Mouse (Mus musculus): Measurements from ENCODE around the gene Gas7. TPM values are rescaled to one million over a fixed set of nuclear protein-coding genes. Genes with fewer than 3 reads are reported as not detected.

The Gas7 gene
- polyA plus RNA-seq, 1 experiment from 2014 or later, result 4.0 TPM

GRCm38 (mm10) chr11:67549306-67549705, 94.1 kb downstream of the Gas7 start:
- 88% methylated on average over 4 of the region's 4 CpGs for WGBS
- H3K36me3 ChIP-seq (replicated peaks), result no peaks in the 10 kb centered on the region
- no peak overlapping the region for H3K4me3 ChIP-seq
- H3K4me1 ChIP-seq, result peaks cover 34% of the 10 kb centered on the region
- no peak overlapping the region for H3K27ac ChIP-seq (replicated peaks)
- H3K9me3 ChIP-seq, result no peaks in the 10 kb centered on the region
- DNase-seq (ENCODE audit: low spot score), result no peak
- no peaks in the 10 kb centered on the region for H3K27me3 ChIP-seq (replicated peaks; ENCODE audit: low read depth, poor library complexity, severe bottlenecking)

- Histone ChIP-seq H3K9me3 (no peaks in the 10 kb centered on the region), H3K27me3 (replicated peaks; ENCODE audit: low read depth, poor library complexity, severe bottlenecking) (no peaks in the 10 kb centered on the region), H3K36me3 (replicated peaks) (no peaks in the 10 kb centered on the region), H3K27ac (replicated peaks) (no peak overlapping the region; the same call in 1 of the 2 replicates), H3K4me1 (peaks cover 28% of the 10 kb centered on the region), H3K4me3 (no peak overlapping the region)
- DNase-seq (ENCODE audit: low spot score), result no peak
- 82% methylated on average over 13 of the region's 13 CpGs for WGBS
These were observed 94.7 kb downstream of the Gas7 start for GRCm38 (mm10) chr11:67549762-67550488.

GRCm38 (mm10) chr11:67552400-67552799, 97.2 kb downstream of the Gas7 start:
- Histone ChIP-seq H3K4me1 (peaks cover 8% of the 10 kb centered on the region; the same call in 1 of the 2 replicates), H3K27ac (replicated peaks) (no peak overlapping the region), H3K9me3 (no peaks in the 10 kb centered on the region), H3K27me3 (replicated peaks; ENCODE audit: low read depth, poor library complexity, severe bottlenecking) (no peaks in the 10 kb centered on the region), H3K4me3 (no peak overlapping the region), H3K36me3 (replicated peaks) (no peaks in the 10 kb centered on the region)
- WGBS, result 89% methylated on average over 8 of the region's 8 CpGs
- DNase-seq (ENCODE audit: low spot score), result no peak

- Histone ChIP-seq H3K27me3 (replicated peaks; ENCODE audit: low read depth, poor library complexity, severe bottlenecking) (no peaks in the 10 kb centered on the region), H3K9me3 (no peaks in the 10 kb centered on the region), H3K36me3 (replicated peaks) (no peaks in the 10 kb centered on the region), H3K4me1 (peaks cover 20% of the 10 kb centered on the region), H3K4me3 (no peak overlapping the region), H3K27ac (replicated peaks) (no peak overlapping the region)
- 90% methylated on average over 6 of the region's 6 CpGs for WGBS
- no peak for DNase-seq (ENCODE audit: low spot score)
These were observed 99.0 kb downstream of the Gas7 start for GRCm38 (mm10) chr11:67554276-67554675.

- WGBS, result 83% methylated on average over 3 of the region's 3 CpGs
These were observed 101.1 kb downstream of the Gas7 start for GRCm38 (mm10) chr11:67556360-67556759.

GRCm38 (mm10) chr11:67558772-67559448, 103.7 kb downstream of the Gas7 start:
- Histone ChIP-seq H3K4me1 (peaks cover 23% of the 10 kb centered on the region), H3K9me3 (no peaks in the 10 kb centered on the region), H3K36me3 (replicated peaks) (no peaks in the 10 kb centered on the region), H3K27me3 (replicated peaks; ENCODE audit: low read depth, poor library complexity, severe bottlenecking) (no peaks in the 10 kb centered on the region), H3K4me3 (no peak overlapping the region), H3K27ac (replicated peaks) (0 out of 2 replicates have a peak overlapping the region, but pooled peaks have one; percentile 26)
- peak; percentile 26 for DNase-seq (ENCODE audit: low spot score)
- WGBS, result 35% methylated on average over 9 of the region's 9 CpGs

More at GRCm38 (mm10) chr11:67556360-67556759, 101.1 kb downstream of the Gas7 start:
- H3K4me1 ChIP-seq, result peaks cover 19% of the 10 kb centered on the region
- no peak for DNase-seq (ENCODE audit: low spot score)
- no peaks in the 10 kb centered on the region for H3K27me3 ChIP-seq (replicated peaks; ENCODE audit: low read depth, poor library complexity, severe bottlenecking)
- no peaks in the 10 kb centered on the region for H3K36me3 ChIP-seq (replicated peaks)
- no peak overlapping the region for H3K4me3 ChIP-seq
- no peaks in the 10 kb centered on the region for H3K9me3 ChIP-seq
- no peak overlapping the region for H3K27ac ChIP-seq (replicated peaks)

GRCm38 (mm10) chr11:67559522-67559921, 104.3 kb downstream of the Gas7 start:
- 0 out of 2 replicates have a peak overlapping the region, but pooled peaks have one; percentile 26 for H3K27ac ChIP-seq (replicated peaks)
- no peak overlapping the region for H3K4me3 ChIP-seq
- no peaks in the 10 kb centered on the region for H3K9me3 ChIP-seq
- H3K27me3 ChIP-seq (replicated peaks; ENCODE audit: low read depth, poor library complexity, severe bottlenecking), result no peaks in the 10 kb centered on the region
- WGBS, result 79% methylated on average over 5 of the region's 5 CpGs
- H3K36me3 ChIP-seq (replicated peaks), result no peaks in the 10 kb centered on the region
- no peak for DNase-seq (ENCODE audit: low spot score)
- H3K4me1 ChIP-seq, result peaks cover 23% of the 10 kb centered on the region

- no peak overlapping the region for H3K4me3 ChIP-seq
- 48% methylated on average over 4 of the region's 4 CpGs for WGBS
- H3K27me3 ChIP-seq (replicated peaks; ENCODE audit: low read depth, poor library complexity, severe bottlenecking), result no peaks in the 10 kb centered on the region
- peaks cover 35% of the 10 kb centered on the region for H3K4me1 ChIP-seq
- no peaks in the 10 kb centered on the region for H3K36me3 ChIP-seq (replicated peaks)
- H3K9me3 ChIP-seq, result no peaks in the 10 kb centered on the region
- no peak for DNase-seq (ENCODE audit: low spot score)
- H3K27ac ChIP-seq (replicated peaks), result no peak overlapping the region
These were observed 106.4 kb downstream of the Gas7 start for GRCm38 (mm10) chr11:67561631-67562030.

GRCm38 (mm10) chr11:67563141-67563540, 107.9 kb downstream of the Gas7 start:
- Histone ChIP-seq H3K4me1 (peaks cover 42% of the 10 kb centered on the region), H3K27ac (replicated peaks) (no peak overlapping the region), H3K4me3 (no peak overlapping the region), H3K9me3 (no peaks in the 10 kb centered on the region), H3K36me3 (replicated peaks) (no peaks in the 10 kb centered on the region), H3K27me3 (replicated peaks; ENCODE audit: low read depth, poor library complexity, severe bottlenecking) (no peaks in the 10 kb centered on the region)
- no peak for DNase-seq (ENCODE audit: low spot score)
- WGBS, result 70% methylated on average over 5 of the region's 5 CpGs

GRCm38 (mm10) chr11:67564003-67564637, 108.9 kb downstream of the Gas7 start:
- H3K4me3 ChIP-seq, result no peak overlapping the region
- peaks cover 36% of the 10 kb centered on the region for H3K4me1 ChIP-seq
- no peaks in the 10 kb centered on the region for H3K36me3 ChIP-seq (replicated peaks)
- no peaks in the 10 kb centered on the region for H3K9me3 ChIP-seq
- no peaks in the 10 kb centered on the region for H3K27me3 ChIP-seq (replicated peaks; ENCODE audit: low read depth, poor library complexity, severe bottlenecking)
- WGBS, result 88% methylated on average over 8 of the region's 8 CpGs
- H3K27ac ChIP-seq (replicated peaks), result no peak overlapping the region
- DNase-seq (ENCODE audit: low spot score), result no peak

- DNase-seq (ENCODE audit: low spot score), result no peak
- H3K27ac ChIP-seq (replicated peaks), result peak overlapping the region; percentile 30; the same call in 1 of the 2 replicates
- no peaks in the 10 kb centered on the region for H3K27me3 ChIP-seq (replicated peaks; ENCODE audit: low read depth, poor library complexity, severe bottlenecking)
- WGBS, result 48% methylated on average over 4 of the region's 4 CpGs
- no peaks in the 10 kb centered on the region for H3K36me3 ChIP-seq (replicated peaks)
- H3K9me3 ChIP-seq, result no peaks in the 10 kb centered on the region
- H3K4me1 ChIP-seq, result peaks cover 31% of the 10 kb centered on the region
- H3K4me3 ChIP-seq, result no peak overlapping the region
These were observed 110.3 kb downstream of the Gas7 start for GRCm38 (mm10) chr11:67565512-67565911.

GRCm38 (mm10) chr11:67566704-67567103, 111.5 kb downstream of the Gas7 start:
- peaks cover 33% of the 10 kb centered on the region for H3K4me1 ChIP-seq
- H3K27me3 ChIP-seq (replicated peaks; ENCODE audit: low read depth, poor library complexity, severe bottlenecking), result no peaks in the 10 kb centered on the region; the same call in 1 of the 2 replicates
- no peak overlapping the region for H3K27ac ChIP-seq (replicated peaks)
- no peaks in the 10 kb centered on the region for H3K9me3 ChIP-seq
- no peaks in the 10 kb centered on the region for H3K36me3 ChIP-seq (replicated peaks)
- peak; percentile 35 for DNase-seq (ENCODE audit: low spot score)
- H3K4me3 ChIP-seq, result no peak overlapping the region
- WGBS, result 74% methylated on average over 5 of the region's 5 CpGs
